Mouse (Mus musculus) liver, adult 2 months (tissue): Measurements from ENCODE around the gene Mgmt.

Experiments used
- CTCF ChIP-seq: fragments of 200-500 bp; IDR thresholded peaks from 2 replicates; pipeline ENCODE4 v1.5.1; 2011; ENCODE audit warnings: low read depth, low read length, control low read depth
- POLR2A ChIP-seq: fragments of 200-500 bp; IDR thresholded peaks from 2 replicates; pipeline ENCODE4 v1.6.1; 2011; ENCODE audit warnings: low read length, control low read depth; ENCODE audit not compliant: insufficient read depth; ENCODE audit errors: extremely low read depth

DNA sequence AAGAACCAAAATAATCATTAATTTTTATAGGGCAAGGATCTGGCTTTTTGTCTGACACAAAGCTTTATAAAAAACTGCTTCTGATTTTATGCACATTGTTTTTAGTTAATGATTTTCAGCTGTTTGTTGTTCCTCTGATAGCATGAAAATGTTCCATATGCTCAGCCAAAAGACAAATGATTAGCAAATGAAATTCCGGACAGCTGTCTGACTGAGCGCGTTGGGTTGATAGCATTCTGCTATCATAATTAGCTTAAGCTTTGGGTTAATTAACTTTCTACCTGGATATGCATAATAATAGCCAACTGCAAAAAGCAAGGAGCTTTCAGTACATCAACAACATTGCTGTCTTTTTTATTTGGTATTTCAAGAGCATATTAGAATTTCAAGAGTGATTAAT, 108.0 kb downstream of the Mgmt start:
- TF ChIP-seq CTCF (no peak), POLR2A (no peak)
